Comparison of ENCODE assay signal across 8 mouse cellular contexts in the genomic region with DNA sequence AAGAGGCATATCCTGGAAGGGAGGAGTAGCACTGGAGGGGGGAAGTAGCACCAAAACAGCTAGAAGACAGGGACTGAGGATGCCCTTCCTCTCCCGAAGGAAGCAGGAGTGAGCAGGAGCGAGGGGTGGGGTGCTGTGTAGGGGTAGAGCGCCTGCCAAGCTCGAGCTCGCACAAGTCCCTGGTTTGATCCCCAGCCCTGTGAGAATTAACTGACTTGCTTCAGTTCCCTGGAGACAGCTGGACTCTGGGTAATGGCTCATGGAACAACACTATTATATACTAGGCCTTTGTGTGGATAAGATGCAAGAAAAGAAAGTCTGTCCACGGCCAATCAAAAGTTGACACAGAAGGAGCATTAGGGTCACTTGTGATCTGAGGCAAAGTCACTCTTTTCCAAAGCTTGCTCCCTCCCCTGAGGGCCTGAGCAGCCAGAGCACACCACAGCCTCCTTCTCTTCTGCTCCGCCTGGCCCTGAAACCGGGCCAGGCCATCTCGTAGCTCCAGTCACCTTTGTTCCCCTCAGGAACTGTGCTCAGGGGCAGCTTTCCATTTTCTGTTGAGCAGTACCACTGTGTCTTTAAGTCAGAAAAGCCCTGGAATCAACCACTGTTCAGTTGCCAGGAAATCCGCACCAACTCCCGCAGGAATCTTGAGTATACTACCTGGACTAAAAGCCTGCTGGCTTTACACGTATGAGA.
DNase-seq lines count a peak whose midpoint lies in the region; ATAC-seq and TF ChIP-seq lines count a peak whose summit lies in the region.
"Had no signal": no experiment of that assay in that cellular context is flagged by ENCODE, and none has a peak within 500 bp of the region (broad histone marks: within the 10 kb centered on the region; RNA-seq: fewer than 3 reads in every experiment).

No protein-coding gene starts in this region.

- no peaks in the 10 kb centered on the region for H3K9me3 ChIP-seq in midbrain, embryonic 10.5 days (replicated peaks)
- H3K9me3 ChIP-seq in midbrain, embryonic 11.5 days (ENCODE audit: control insufficient read depth, low read length), result no peaks in the 10 kb centered on the region
- no peaks in the 10 kb centered on the region for H3K9me3 ChIP-seq in hindbrain, embryonic 15.5 days
- H3K9me3 ChIP-seq in neural tube, embryonic 15.5 days (replicated peaks), result no peaks in the 10 kb centered on the region
- H3K9me3 ChIP-seq: G1E had no signal

- ATAC-seq in midbrain, embryonic 11.5 days (ENCODE audit: low FRiP score), result no peak
- peak; percentile 73; the same call in 1 of the 2 replicates for ATAC-seq in hindbrain, embryonic 15.5 days (ENCODE audit: low FRiP score, low read depth)
- no peak for ATAC-seq in neural tube, embryonic 15.5 days (ENCODE audit: low FRiP score)

- no peak overlapping the region for H3K9ac ChIP-seq in midbrain, embryonic 11.5 days (ENCODE audit: low read length)
- no peak overlapping the region for H3K9ac ChIP-seq in hindbrain, embryonic 15.5 days
- no peak overlapping the region for H3K9ac ChIP-seq in neural tube, embryonic 15.5 days (replicated peaks)
- H3K9ac ChIP-seq in heart, adult 2 months (ENCODE audit: low read depth, low read length), result no peak overlapping the region

- no peak for TF ChIP-seq CTCF in embryonic fibroblast, embryonic 13.5 days (IDR thresholded peaks at IDR 0.05; ENCODE audit: borderline replicate concordance, insufficient read depth, low read length)
- TF ChIP-seq CTCF in heart, adult 2 months (IDR thresholded peaks at IDR 0.05), result no peak

- no peak overlapping the region for H3K4me2 ChIP-seq in midbrain, embryonic 11.5 days
- no peak overlapping the region for H3K4me2 ChIP-seq in hindbrain, embryonic 15.5 days
- H3K4me2 ChIP-seq in neural tube, embryonic 15.5 days, result no peak overlapping the region

- H3K79me2 ChIP-seq in heart, adult 2 months (replicated peaks; ENCODE audit: control insufficient read depth, insufficient read depth, low read length), result no peaks in the 10 kb centered on the region

- DNase-seq in midbrain, embryonic 10.5 days (ENCODE audit: low spot score), result peak; percentile 28
- no peak for DNase-seq in midbrain, embryonic 11.5 days (ENCODE audit: low spot score, missing footprints)
- no peak for DNase-seq in heart, adult 2 months
- no peak for DNase-seq in left cerebral cortex, adult 18-20 months (ENCODE audit: low spot score in 2 of 2)

- H3K4me3 ChIP-seq in midbrain, embryonic 10.5 days, result no peak overlapping the region
- H3K4me3 ChIP-seq in midbrain, embryonic 11.5 days (ENCODE audit: low read depth, low read length), result no peak overlapping the region
- H3K4me3 ChIP-seq in embryonic fibroblast, embryonic 13.5 days (ENCODE audit: insufficient read depth, low read length), result no peak overlapping the region
- H3K4me3 ChIP-seq in hindbrain, embryonic 15.5 days, result no peak overlapping the region
- no peak overlapping the region for H3K4me3 ChIP-seq in neural tube, embryonic 15.5 days (replicated peaks)
- H3K4me3 ChIP-seq in heart, adult 2 months, result no peak overlapping the region

- H3K4me1 ChIP-seq in midbrain, embryonic 10.5 days, result peaks cover 35% of the 10 kb centered on the region
- H3K4me1 ChIP-seq in midbrain, embryonic 11.5 days (ENCODE audit: control insufficient read depth, insufficient read depth, low read length), result peaks cover 11% of the 10 kb centered on the region
- H3K4me1 ChIP-seq in embryonic fibroblast, embryonic 13.5 days (ENCODE audit: control insufficient read depth, insufficient read depth, low read length), result no peaks in the 10 kb centered on the region
- 0 out of 2 replicates have a peak, but pooled peaks cover 11% of the 10 kb centered on the region for H3K4me1 ChIP-seq in hindbrain, embryonic 15.5 days (replicated peaks)
- peaks cover 12% of the 10 kb centered on the region; the same call in 1 of the 2 replicates for H3K4me1 ChIP-seq in neural tube, embryonic 15.5 days
- no peaks in the 10 kb centered on the region for H3K4me1 ChIP-seq in heart, adult 2 months (ENCODE audit: control insufficient read depth, insufficient read depth, low read length)

- WGBS in midbrain, embryonic 10.5 days, result 45% methylated on average over 12 of the region's 12 CpGs
- WGBS in midbrain, embryonic 11.5 days, result 33% methylated on average over 12 of the region's 12 CpGs
- WGBS in hindbrain, embryonic 15.5 days, result 29% methylated on average over 12 of the region's 12 CpGs
- 39% methylated on average over 12 of the region's 12 CpGs for WGBS in neural tube, embryonic 15.5 days
- 54% methylated on average over 12 of the region's 12 CpGs for whole genome bisulfite sequencing in heart, adult 2 months

- H3K36me3 ChIP-seq in midbrain, embryonic 10.5 days, result no peaks in the 10 kb centered on the region
- H3K36me3 ChIP-seq in midbrain, embryonic 11.5 days (ENCODE audit: control insufficient read depth, insufficient read depth, low read length), result no peaks in the 10 kb centered on the region
- H3K36me3 ChIP-seq in hindbrain, embryonic 15.5 days, result no peaks in the 10 kb centered on the region
- no peaks in the 10 kb centered on the region for H3K36me3 ChIP-seq in neural tube, embryonic 15.5 days
- H3K36me3 ChIP-seq in heart, adult 2 months (ENCODE audit: control insufficient read depth, insufficient read depth, low read length), result no peaks in the 10 kb centered on the region

- intact Hi-C loops in heart, adult 2 months (cut with DNase I), result no loop called here

- TF ChIP-seq EP300 in heart, adult 2 months (IDR thresholded peaks at IDR 0.05; ENCODE audit: insufficient read depth, low read depth, low read length), result no peak

- TF ChIP-seq POLR2A in embryonic fibroblast, embryonic 13.5 days (IDR thresholded peaks at IDR 0.05; ENCODE audit: low read depth, low read length), result no peak
- TF ChIP-seq POLR2A in heart, adult 2 months (IDR thresholded peaks at IDR 0.05; ENCODE audit: insufficient read depth, low read depth, low read length), result no peak

- H3K27me3 ChIP-seq in midbrain, embryonic 10.5 days (ENCODE audit: low read depth, poor library complexity, severe bottlenecking), result peaks cover 18% of the 10 kb centered on the region; the same call in 1 of the 2 replicates
- no peaks in the 10 kb centered on the region for H3K27me3 ChIP-seq in midbrain, embryonic 11.5 days (ENCODE audit: control insufficient read depth, insufficient read depth, low read length)
- H3K27me3 ChIP-seq in hindbrain, embryonic 15.5 days, result no peaks in the 10 kb centered on the region
- H3K27me3 ChIP-seq in neural tube, embryonic 15.5 days (replicated peaks), result no peaks in the 10 kb centered on the region
- no peaks in the 10 kb centered on the region for H3K27me3 ChIP-seq in heart, adult 2 months (ENCODE audit: control insufficient read depth, insufficient read depth, low read length)

- H3K27ac ChIP-seq in midbrain, embryonic 10.5 days (replicated peaks), result peak overlapping the region; percentile 57
- H3K27ac ChIP-seq in midbrain, embryonic 11.5 days (ENCODE audit: low read depth, low read length), result no peak overlapping the region
- H3K27ac ChIP-seq in embryonic fibroblast, embryonic 13.5 days (ENCODE audit: insufficient read depth, low read length), result peak overlapping the region; percentile 27; the same call in 1 of the 2 replicates
- H3K27ac ChIP-seq in hindbrain, embryonic 15.5 days (replicated peaks), result peak overlapping the region; percentile 64
- peak overlapping the region; percentile 64 for H3K27ac ChIP-seq in neural tube, embryonic 15.5 days (replicated peaks)
- no peak overlapping the region for H3K27ac ChIP-seq in heart, adult 2 months

Comparison
In these comparisons a context has a peak if more than half of its experiments do, and no peak if none do; other contexts are left out.
1. H3K27ac ChIP-seq: peak in midbrain, embryonic 10.5 days (single experiment), embryonic fibroblast, embryonic 13.5 days (single experiment), hindbrain, embryonic 15.5 days (single experiment) and neural tube, embryonic 15.5 days (single experiment); none in midbrain, embryonic 11.5 days (single experiment) and heart, adult 2 months (single experiment).